Mouse (Mus musculus) neutrophil, adult 5-6 weeks (primary cell): ENCODE data around the gene Zfand2b. TPM values are rescaled to one million over a fixed set of nuclear protein-coding genes. Genes with fewer than 3 reads are reported as not detected.

Experiments used
- ATAC-seq: fragments of 151-379, 151-347 bp; 2 replicates; pipeline ENCODE4 v1.8.0; 2017; ENCODE audit warnings: mild to moderate bottlenecking, moderate TSS enrichment; ENCODE audit not compliant: insufficient number of reproducible peaks, poor library complexity, low FRiP score, severe bottlenecking; ENCODE audit errors: extremely low read depth
- total RNA-seq: library from RNA; stranded (forward); fragments of 200-1000 nt; gene quantifications from 2 replicates; pipeline ENCODE4 v1.2.3, GENCODE M21; 2017

Zfand2b gene
- total RNA-seq, 1 experiment from 2014 or later = 62.7 TPM

DNA sequence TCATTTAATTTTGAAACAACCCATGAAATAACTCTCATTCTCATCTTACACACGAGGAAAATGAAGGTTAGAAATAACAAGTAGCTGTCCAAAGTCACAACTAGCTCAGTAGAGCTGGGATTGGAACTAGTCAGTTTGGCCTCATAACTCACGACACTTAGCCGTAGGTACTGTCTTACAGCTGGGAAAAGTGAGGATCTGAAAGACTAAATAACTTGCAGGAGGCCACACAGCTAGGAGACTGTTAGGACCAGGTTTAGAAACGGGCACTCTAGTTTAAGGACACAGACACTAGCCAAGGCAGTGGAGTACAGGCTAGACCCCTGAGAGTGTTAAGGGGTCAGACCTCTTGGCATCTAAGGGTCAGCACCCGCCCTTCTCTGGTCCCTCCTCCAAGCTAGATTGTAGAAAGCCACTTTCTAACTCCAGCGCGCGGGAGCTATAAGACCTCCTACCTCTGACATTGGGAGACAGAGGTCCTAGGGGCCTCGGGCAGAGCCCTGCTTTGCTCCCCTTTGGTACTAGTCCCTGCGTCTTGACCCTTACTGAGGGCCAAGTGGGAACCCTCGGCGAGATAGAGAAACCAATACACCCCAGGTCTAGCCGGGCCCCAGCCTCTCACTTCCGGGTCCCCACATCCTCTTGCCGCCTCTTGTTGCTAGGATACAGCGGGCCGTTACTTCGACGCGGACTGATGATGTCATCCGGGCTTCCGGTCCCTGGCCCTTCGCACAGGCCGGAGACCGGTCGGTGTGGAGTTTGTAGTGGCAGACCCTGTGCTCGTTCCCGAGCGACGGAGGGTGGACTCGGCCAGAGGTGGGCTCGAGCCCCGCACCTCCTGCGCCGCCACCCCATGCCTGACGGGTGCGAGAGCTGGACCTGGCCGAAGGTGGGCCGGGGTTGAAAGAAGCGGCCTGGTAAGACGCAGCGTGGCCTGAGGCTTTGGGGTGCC is 42.0 kb downstream of the Zfand2b start, which contains the start of the genes Glb1l and Stk16:
Gene Glb1l (minus strand): TSS at position 678 of the 952 bp plus-strand sequence.
Gene Stk16 (plus strand): TSS at position 703 of the 952 bp plus-strand sequence.
- ATAC-seq = peak; percentile 94

DNA sequence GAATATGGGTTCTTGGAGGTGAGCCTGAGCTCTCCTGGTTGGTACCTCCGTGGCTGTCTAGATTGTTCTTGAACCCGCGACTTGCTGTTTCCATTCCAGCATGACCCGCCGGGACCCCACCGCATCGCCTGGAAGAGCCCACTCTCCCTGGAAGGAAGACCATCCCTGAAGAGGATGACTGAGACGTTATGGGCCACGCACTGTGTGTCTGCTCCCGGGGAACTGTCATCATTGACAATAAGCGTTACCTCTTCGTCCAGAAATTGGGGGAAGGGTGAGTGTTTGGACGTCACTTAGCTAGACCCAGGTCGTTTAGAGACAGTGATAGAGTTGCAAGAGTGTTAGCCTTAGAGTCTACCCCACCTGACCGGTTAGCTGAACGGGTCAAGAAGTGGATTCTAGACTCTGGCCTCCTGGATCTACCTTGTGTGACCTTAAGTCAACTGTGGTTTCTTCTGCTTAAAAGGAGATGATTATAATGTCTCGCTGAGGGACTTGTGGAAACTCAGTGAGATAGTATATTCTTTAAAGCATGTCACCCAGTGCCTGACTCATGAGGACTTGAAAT is 42.8 kb downstream of the Zfand2b start:
- ATAC-seq = no peak

DNA sequence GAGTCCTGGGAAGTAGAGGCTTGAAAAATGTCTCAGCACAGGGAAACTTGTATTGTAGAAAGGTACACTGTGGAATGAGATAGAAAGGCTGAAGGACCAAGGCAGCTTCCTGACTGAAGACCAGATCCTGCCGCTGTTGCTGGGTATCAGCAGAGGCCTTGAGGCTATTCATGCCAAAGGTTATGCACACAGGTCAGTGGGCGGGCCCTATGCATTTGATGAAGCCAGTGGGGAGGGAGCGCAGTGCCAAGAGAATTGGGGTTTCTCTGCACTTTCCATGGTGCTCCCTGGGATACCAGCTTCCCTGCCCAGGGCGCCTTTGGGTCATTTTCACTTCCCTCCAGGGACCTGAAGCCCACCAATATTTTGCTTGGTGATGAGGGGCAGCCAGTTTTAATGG is 44.1 kb downstream of the Zfand2b start:
- no peak for ATAC-seq

DNA sequence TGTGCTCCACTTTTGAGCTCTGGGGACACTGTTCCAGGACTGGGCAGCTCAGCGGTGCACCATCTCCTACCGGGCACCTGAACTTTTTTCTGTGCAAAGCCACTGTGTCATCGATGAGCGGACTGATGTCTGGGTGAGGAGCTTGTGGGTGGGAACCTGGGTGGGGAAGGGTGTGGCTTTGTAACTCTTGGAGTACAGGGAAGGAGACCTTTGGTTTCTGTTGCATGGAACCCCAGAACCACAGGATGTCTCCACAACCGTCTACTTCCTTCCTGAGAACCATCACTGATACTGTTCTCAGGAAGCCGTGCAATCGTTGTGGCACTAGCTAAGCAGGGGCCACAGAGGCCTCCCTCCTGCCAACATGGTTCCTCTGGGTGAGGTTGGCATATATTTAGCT is 44.6 kb downstream of the Zfand2b start:
- ATAC-seq = 0 out of 2 replicates have a peak, but pooled peaks have one; percentile 6

DNA sequence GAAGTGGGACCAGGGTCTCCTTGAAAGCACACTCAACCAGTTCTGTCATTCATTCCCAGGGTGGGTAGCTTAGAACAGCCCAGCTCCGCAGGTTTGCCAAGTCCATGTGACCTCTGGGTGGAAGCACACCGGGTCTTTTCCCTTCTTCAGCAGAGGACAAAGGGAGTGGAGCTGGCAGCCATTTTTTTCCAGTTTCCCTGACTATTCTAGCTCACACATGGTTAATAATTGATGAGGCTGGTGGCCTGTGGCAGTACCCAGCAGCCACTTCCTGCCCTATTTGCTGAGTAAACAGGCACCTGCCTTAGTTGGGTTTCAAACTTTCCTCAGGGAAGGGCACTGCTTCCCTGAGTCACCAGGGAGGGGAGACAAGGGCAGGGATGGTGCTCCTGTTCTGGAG is 46.0 kb downstream of the Zfand2b start:
- no peak for ATAC-seq

DNA sequence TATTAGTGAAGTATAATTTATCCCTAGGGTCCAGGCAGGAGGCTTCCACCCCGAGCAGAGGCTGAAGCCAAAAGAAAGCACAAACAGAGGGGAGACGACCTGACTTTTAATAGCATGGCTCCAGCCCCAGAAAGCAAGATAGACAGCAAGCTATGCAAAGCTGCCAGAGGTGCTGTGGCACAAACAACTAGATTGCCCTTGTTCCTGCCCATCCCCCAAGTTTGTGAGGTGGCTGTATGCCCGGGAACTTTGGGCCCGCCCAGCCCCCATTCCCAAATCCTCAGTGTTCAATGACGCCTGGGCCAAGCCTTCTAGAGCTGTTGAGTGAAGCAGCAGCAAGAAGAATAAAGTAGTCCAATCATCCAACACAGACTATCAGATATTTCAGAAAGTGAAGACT is 46.4 kb downstream of the Zfand2b start:
- ATAC-seq = no peak

DNA sequence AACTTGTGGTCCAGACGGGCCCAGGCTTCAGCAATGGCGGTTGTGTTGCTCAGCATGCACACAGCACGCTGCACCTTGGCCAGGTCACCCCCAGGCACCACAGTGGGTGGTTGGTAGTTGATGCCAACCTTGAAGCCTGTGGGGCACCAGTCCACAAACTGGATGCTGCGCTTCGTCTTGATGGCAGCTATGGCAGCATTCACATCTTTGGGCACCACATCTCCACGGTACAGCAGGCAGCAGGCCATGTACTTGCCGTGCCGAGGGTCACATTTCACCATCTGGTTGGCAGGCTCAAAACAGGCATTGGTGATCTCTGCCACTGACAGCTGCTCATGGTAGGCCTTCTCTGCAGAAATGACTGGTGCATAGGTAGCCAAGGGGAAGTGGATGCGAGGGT is 47.3 kb downstream of the Zfand2b start:
- ATAC-seq = no peak

DNA sequence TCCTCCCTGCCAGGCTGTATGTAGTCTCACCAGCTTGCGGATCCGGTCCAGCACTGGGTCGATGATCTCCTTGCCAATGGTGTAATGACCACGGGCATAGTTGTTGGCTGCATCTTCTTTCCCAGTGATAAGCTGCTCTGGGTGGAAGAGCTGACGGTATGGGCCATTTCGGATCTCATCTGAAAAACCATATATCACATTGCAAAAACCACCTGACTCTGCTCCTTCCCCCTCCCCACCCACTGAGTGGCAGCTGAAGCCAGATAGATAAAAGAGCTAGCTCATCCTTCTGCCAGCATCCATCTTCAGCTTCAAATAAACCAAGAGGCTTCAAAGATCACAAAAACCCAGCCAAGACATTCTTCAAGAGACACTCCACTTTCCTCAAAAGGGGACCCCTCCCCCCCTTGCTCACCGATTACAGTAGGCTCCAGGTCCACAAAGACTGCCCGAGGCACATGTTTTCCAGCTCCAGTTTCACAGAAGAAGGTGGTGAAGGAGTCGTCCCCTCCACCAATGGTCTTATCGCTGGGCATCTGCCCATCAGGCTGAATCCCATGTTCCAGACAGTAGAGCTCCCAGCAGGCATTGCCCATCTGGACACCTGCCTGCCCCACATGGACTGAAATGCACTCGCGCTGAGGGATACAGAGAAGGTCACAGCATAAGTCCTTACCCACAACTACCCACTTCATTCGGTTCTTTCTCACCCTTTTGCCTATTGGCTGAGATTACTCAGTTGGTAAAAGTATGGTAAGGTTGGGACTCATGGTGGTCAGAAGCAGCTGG is 48.5 kb downstream of the Zfand2b start:
- ATAC-seq = no peak

DNA sequence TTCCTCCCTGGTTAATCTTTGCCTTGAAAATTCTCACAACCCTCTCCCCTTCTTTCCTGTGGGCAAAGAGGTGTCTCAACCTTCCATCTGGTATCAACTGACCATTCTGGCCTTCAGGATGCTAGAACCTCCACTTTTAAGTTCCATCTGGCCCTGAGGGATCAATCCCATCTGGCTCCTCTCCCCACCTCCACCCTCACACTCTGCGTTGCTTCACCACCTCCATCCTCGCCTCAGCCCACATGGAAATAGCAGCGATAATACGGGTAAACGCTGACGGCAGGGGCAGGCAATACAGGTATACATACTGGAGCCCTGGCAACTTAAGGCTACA is 49.4 kb downstream of the Zfand2b start:
- ATAC-seq = no peak

DNA sequence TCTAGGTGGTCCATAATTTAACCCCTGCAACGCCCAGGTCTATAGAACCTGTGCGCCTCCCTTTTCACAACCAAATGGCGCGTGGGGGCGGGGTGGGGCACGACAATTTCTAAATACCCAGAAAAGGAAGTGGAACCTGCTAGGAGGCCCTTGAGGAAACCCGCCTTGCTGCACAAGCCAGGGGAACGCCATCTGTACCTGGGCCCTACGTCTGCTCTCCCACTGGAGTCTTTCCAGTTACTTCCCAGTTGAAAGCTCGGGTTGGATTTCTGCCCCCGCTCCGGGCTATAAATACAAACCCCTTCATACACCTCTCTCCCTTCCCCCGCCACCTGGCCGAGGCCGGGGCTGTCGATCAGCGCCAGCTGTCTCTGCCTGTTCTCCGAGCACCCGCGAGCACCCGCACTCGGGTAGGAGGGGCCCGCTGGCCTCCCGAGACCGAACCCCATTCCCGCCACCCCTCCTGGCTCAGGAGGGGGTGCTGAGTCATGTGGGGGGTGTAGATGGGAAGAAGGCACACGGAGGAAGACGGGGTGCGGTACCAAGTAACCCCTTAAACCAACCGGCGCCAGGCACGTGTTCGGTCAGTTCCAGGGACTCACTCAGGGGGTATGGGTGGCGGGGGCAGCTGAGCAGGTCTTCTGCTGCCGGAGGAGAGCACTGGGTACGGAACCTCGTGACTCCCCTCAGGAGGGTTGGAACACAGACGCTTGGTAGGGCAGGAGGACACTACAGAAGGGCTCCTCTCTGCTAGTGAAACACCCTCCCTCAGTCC is 50.0 kb downstream of the Zfand2b start:
- ATAC-seq = peak; percentile 37; the same call in 1 of the 2 replicates

DNA sequence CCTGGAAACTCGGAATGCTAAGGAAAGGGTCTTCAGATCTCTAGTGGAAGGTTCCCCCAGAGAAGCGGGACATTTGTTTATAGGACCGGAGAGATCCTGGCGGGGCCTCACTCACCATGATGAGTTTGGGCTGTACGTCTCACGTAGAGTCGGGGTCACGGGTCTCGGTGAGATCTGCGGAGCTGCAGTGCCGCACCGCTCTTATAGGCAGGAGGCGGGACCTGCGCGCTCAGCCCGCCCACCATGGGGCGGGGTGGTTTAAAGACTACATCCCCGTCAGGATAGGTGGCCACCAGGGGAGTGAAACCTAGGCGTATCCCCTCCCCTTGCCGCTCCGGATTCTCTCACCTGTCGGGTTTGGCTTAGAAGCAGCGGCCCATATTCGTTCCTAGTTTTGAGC is 50.6 kb downstream of the Zfand2b start:
- ATAC-seq = peak; percentile 86

DNA sequence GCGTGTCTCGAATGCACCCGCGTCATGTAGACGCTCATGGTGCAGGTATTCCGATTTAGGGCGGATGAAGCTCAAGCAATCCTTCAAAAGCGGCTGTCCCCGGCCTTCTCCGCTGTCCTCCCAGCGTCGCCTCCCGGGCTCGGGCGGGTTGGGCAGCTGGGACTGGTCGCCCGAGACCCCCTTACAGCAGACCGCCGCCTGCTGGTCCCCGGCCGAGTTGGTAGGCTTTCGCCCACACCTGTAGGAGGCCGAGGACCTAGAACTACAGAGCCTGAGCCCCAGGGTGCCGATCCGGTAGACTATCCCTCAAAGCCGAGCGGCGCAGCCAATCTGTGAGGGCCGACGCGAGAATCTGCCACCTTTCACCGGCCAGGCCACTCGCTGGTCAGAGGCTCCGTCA is 51.1 kb downstream of the Zfand2b start, which contains the start of gene Tuba4a:
Gene Tuba4a (minus strand): TSS at position 335 of the 400 bp plus-strand sequence.
- ATAC-seq = no peak

Other genes starting within 250 kb of the Zfand2b start
- not detected in 2 replicates for gene Cfap65, start 233.0 kb upstream of the Zfand2b start, total RNA-seq
- not detected in 2 replicates for gene Ihh, start 217.0 kb upstream of the Zfand2b start, total RNA-seq
- 8.3 and 8.5 TPM in 2 replicates for gene Nhej1, start 43.4 kb upstream of the Zfand2b start, total RNA-seq
- 0.37 TPM in 1 of 2 replicates, not detected in the other for gene Slc23a3, start 34.8 kb upstream of the Zfand2b start, total RNA-seq
- 126 and 131 TPM in 2 replicates for gene Cnppd1, start 25.9 kb upstream of the Zfand2b start, total RNA-seq
- 49.4 and 85.1 TPM in 2 replicates for gene Retreg2, start 25.9 kb upstream of the Zfand2b start, total RNA-seq
- gene Abcb6, start 11.7 kb downstream of the Zfand2b start, total RNA-seq = 2.1 and 3.2 TPM in 2 replicates
- 59.0 and 64.9 TPM in 2 replicates for gene Ankzf1, start 23.5 kb downstream of the Zfand2b start, total RNA-seq
- gene Atg9a, start 23.6 kb downstream of the Zfand2b start, total RNA-seq = 18.2 and 26.2 TPM in 2 replicates
- 13.3 and 16.2 TPM in 2 replicates for gene Glb1l, start 42.2 kb downstream of the Zfand2b start, total RNA-seq
- 60.2 and 75.4 TPM in 2 replicates for gene Stk16, start 42.2 kb downstream of the Zfand2b start, total RNA-seq
- 77.0 and 83.7 TPM in 2 replicates for gene Tuba4a, start 51.2 kb downstream of the Zfand2b start, total RNA-seq
- not detected in 2 replicates for gene A630095N17Rik, start 63.5 kb downstream of the Zfand2b start, total RNA-seq
- 39.7 and 54.4 TPM in 2 replicates for gene Dnajb2, start 67.8 kb downstream of the Zfand2b start, total RNA-seq
- gene Ptprn, start 95.9 kb downstream of the Zfand2b start, total RNA-seq = not detected in 2 replicates
- gene Resp18, start 109.8 kb downstream of the Zfand2b start, total RNA-seq = not detected in 2 replicates
- gene Dnpep, start 149.3 kb downstream of the Zfand2b start, total RNA-seq = 33.1 and 39.0 TPM in 2 replicates
- not detected in 2 replicates for gene Des, start 191.7 kb downstream of the Zfand2b start, total RNA-seq
- not detected in 2 replicates for gene Speg, start 206.7 kb downstream of the Zfand2b start, total RNA-seq